Mouse (Mus musculus) C2C12 (cell line): Measurements from ENCODE around the gene Dmrtb1.

Experiments
- CTCF ChIP-seq: IDR thresholded peaks from one replicate; pipeline ENCODE4 v1.5.1; 2011; ENCODE audit not compliant: control insufficient read depth, insufficient read depth, insufficient read length
- MAX ChIP-seq: IDR thresholded peaks from one replicate; pipeline ENCODE4 v1.6.1; 2011; ENCODE audit warnings: mild to moderate bottlenecking, control low read depth
- MYOD1 ChIP-seq: IDR thresholded peaks from one replicate; pipeline ENCODE4 v1.6.1; 2011; ENCODE audit warnings: low read depth; ENCODE audit not compliant: control insufficient read depth, insufficient read length
- USF1 ChIP-seq: IDR thresholded peaks from one replicate; pipeline ENCODE4 v1.6.1; 2011; ENCODE audit warnings: low read depth, mild to moderate bottlenecking, control low read depth, moderate library complexity

- TF ChIP-seq CTCF, result no peak
- no peak for TF ChIP-seq USF1
- TF ChIP-seq MYOD1, result no peak
- no peak for TF ChIP-seq MAX
These were observed 46.5 kb upstream of the Dmrtb1 start for GRCm38 (mm10) chr4:107730391-107731087.
